Comparison of ENCODE assay signal across 37 mouse cellular contexts in the genomic region with DNA sequence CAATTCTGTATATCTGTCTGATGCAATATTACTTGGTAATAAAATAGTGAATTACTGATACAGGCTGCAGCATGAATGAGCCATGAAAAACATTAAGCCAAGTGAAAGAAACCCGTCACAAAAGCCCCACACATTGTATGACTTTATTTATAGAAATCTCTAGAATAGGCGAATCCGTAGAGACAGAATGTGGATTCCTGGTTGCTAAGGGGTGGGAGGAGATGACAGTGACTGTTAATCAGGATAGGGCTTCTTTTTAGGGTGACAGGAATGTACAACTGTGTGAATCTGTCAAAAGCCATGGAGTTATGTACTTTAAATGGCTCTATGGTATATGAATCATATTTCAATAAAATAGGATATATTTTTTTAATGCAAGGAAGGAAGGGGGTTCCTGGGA. TPM values are rescaled to one million over a fixed set of nuclear protein-coding genes. Genes with fewer than 3 reads are reported as not detected.
DNase-seq lines count a peak whose midpoint lies in the region; ATAC-seq and TF ChIP-seq lines count a peak whose summit lies in the region.
"Had no signal": no experiment of that assay in that cellular context is flagged by ENCODE, and none has a peak within 500 bp of the region (broad histone marks: within the 10 kb centered on the region; RNA-seq: fewer than 3 reads in every experiment).

No protein-coding gene starts in this region.

- peak; percentile 54; the same call in 1 of the 2 replicates for ATAC-seq in forebrain, embryonic 16.5 days
- no peak for ATAC-seq in forebrain, embryonic 13.5 days
- ATAC-seq: forebrain, embryonic 15.5 days; intestine, embryonic 16.5 days had no signal

- no peak overlapping the region for H3K4me3 ChIP-seq in forebrain, embryonic 16.5 days (replicated peaks; ENCODE audit: low read length)
- no peak overlapping the region for H3K4me3 ChIP-seq in forebrain, embryonic 13.5 days
- H3K4me3 ChIP-seq in layer of hippocampus, adult 2 months = no peak overlapping the region
- no peak overlapping the region for H3K4me3 ChIP-seq in myocyte
- H3K4me3 ChIP-seq: forebrain, embryonic 15.5 days; gastrocnemius, adult 2 months; hindbrain, embryonic 13.5 days; liver, embryonic 15.5 days had no signal

- WGBS in forebrain, embryonic 16.5 days = 75% methylated on average over 3 of the region's 3 CpGs
- WGBS in forebrain, embryonic 13.5 days = 86% methylated on average over 3 of the region's 3 CpGs

- no peaks in the 10 kb centered on the region for H3K36me3 ChIP-seq in forebrain, embryonic 16.5 days (ENCODE audit: control insufficient read depth, insufficient read depth)
- H3K36me3 ChIP-seq in forebrain, embryonic 13.5 days (ENCODE audit: poor library complexity, severe bottlenecking) = no peaks in the 10 kb centered on the region
- H3K36me3 ChIP-seq in myocyte (ENCODE audit: control insufficient read depth, insufficient read depth) = no peaks in the 10 kb centered on the region
- H3K36me3 ChIP-seq: forebrain, embryonic 15.5 days; hindbrain, embryonic 13.5 days; liver, embryonic 15.5 days had no signal

- H3K4me2 ChIP-seq in forebrain, embryonic 16.5 days (ENCODE audit: low read length) = no peak overlapping the region
- no peak overlapping the region for H3K4me2 ChIP-seq in forebrain, embryonic 13.5 days
- peak overlapping the region; percentile 25 for H3K4me2 ChIP-seq in myocyte (ENCODE audit: low read depth)
- H3K4me2 ChIP-seq: forebrain, embryonic 15.5 days; heart, embryonic 11.5 days; hindbrain, embryonic 13.5 days; liver, embryonic 15.5 days; lung, embryonic 14.5 days had no signal

- no peaks in the 10 kb centered on the region for H3K4me1 ChIP-seq in forebrain, embryonic 16.5 days (replicated peaks; ENCODE audit: control insufficient read depth, insufficient read depth, low read length)
- H3K4me1 ChIP-seq in forebrain, embryonic 13.5 days = no peaks in the 10 kb centered on the region
- H3K4me1 ChIP-seq: forebrain, embryonic 15.5 days; hindbrain, embryonic 13.5 days; liver, embryonic 15.5 days had no signal

- H3K27ac ChIP-seq in forebrain, embryonic 16.5 days (ENCODE audit: low read length) = no peak overlapping the region
- H3K27ac ChIP-seq in forebrain, embryonic 13.5 days = no peak overlapping the region
- H3K27ac ChIP-seq in layer of hippocampus, adult 2 months = 0 out of 2 replicates have a peak overlapping the region, but pooled peaks have one; percentile 25
- H3K27ac ChIP-seq: forebrain, embryonic 15.5 days; gastrocnemius, adult 2 months; hindbrain, embryonic 13.5 days; kidney, postnatal 0 days; liver, embryonic 15.5 days; stomach, postnatal 0 days had no signal

- no peaks in the 10 kb centered on the region for H3K27me3 ChIP-seq in forebrain, embryonic 16.5 days (replicated peaks; ENCODE audit: control insufficient read depth, insufficient read depth, low read length)
- no peaks in the 10 kb centered on the region for H3K27me3 ChIP-seq in forebrain, embryonic 13.5 days
- H3K27me3 ChIP-seq in myocyte (ENCODE audit: control insufficient read depth, insufficient read depth, insufficient read length) = peaks cover 24% of the 10 kb centered on the region
- H3K27me3 ChIP-seq: forebrain, embryonic 15.5 days; hindbrain, embryonic 13.5 days; liver, embryonic 15.5 days had no signal

- no peak for TF ChIP-seq POLR2A in myocyte (IDR thresholded peaks at IDR 0.05; ENCODE audit: insufficient read length, low read depth)

- no peak overlapping the region for H3ac ChIP-seq in myocyte (ENCODE audit: control insufficient read depth, insufficient read length)

- no peaks in the 10 kb centered on the region for H3K9me3 ChIP-seq in forebrain, embryonic 16.5 days (ENCODE audit: control insufficient read depth, low read length)
- no peaks in the 10 kb centered on the region for H3K9me3 ChIP-seq in forebrain, embryonic 13.5 days (replicated peaks)
- H3K9me3 ChIP-seq: forebrain, embryonic 15.5 days; hindbrain, embryonic 13.5 days; liver, embryonic 15.5 days had no signal

- peak; percentile 25 to 46 for DNase-seq in layer of hippocampus, adult 2 months (ENCODE audit: low spot score in 2 of 2)
- DNase-seq in layer of hippocampus, adult 8-10 months (ENCODE audit: low spot score in 2 of 2) = no peak
- DNase-seq in brain, adult 2 months (ENCODE audit: low read depth, low spot score) = peak; percentile 81
- DNase-seq in urinary bladder, postnatal 25 days (ENCODE audit: low spot score) = no peak
- DNase-seq: adrenal gland, adult 8-10 months; cerebellum, adult 8-10 months; cerebellum, postnatal 25 days; gastrocnemius, adult 2 months; gastrocnemius, postnatal 36 days; heart, adult 18-20 months; heart, postnatal 4 days; kidney, adult 8-10 months; kidney, postnatal 4 days; liver; lung, embryonic 14.5 days; lung, postnatal 14 days; midbrain, embryonic 14.5 days; right cerebral cortex, postnatal 4 days; thymus, adult 2 months; thymus, postnatal 36 days had no signal

- no peaks in the 10 kb centered on the region for H3K79me2 ChIP-seq in myocyte (ENCODE audit: control insufficient read depth, insufficient read depth)

- no peak overlapping the region for H3K9ac ChIP-seq in forebrain, embryonic 16.5 days (replicated peaks; ENCODE audit: low read depth, low read length)
- no peak overlapping the region for H3K9ac ChIP-seq in forebrain, embryonic 13.5 days
- H3K9ac ChIP-seq: forebrain, embryonic 15.5 days; hindbrain, embryonic 13.5 days; liver, embryonic 15.5 days; lung, embryonic 14.5 days had no signal

- no peak for TF ChIP-seq CTCF in layer of hippocampus, adult 2 months (conservative IDR thresholded peaks at IDR 0.05)

TF ChIP-seq in myocyte, 11 proteins besides CTCF, POLR2A, EP300 and RAD21:
- TF ChIP-seq REST (IDR thresholded peaks at IDR 0.05; ENCODE audit: insufficient read depth, insufficient read length) = no peak
- TF ChIP-seq SRF (IDR thresholded peaks at IDR 0.05; ENCODE audit: control insufficient read depth, insufficient read length, low read depth) = no peak
- no peak for TF ChIP-seq MYOG (IDR thresholded peaks at IDR 0.05; ENCODE audit: control insufficient read depth in 1 of 3, insufficient read depth in 1 of 3, insufficient read length in 2 of 3, low read depth in 2 of 3)
- no peak for TF ChIP-seq TCF12 (IDR thresholded peaks at IDR 0.05; ENCODE audit: insufficient read depth, poor library complexity, severe bottlenecking)
- no peak for TF ChIP-seq POLR2AphosphoS2 (IDR thresholded peaks at IDR 0.05; ENCODE audit: insufficient read length, low read depth)
- TF ChIP-seq CEBPB (IDR thresholded peaks at IDR 0.05; ENCODE audit: insufficient read depth, poor library complexity, severe bottlenecking) = no peak
- no peak for TF ChIP-seq USF1 (IDR thresholded peaks at IDR 0.05; ENCODE audit: low read depth)
- no peak for TF ChIP-seq MYOD1 (IDR thresholded peaks at IDR 0.05; ENCODE audit: control insufficient read depth in 1 of 3, insufficient read length in 2 of 3, low read depth in 2 of 3)
TF ChIP-seq in myocyte: peak in this region for 0.

RNA-seq across cellular contexts. Expression of a gene that starts 15.8 kb away (rescaled TPM):
- 10.3 and 11.0 TPM in 2 replicates for polyA plus RNA-seq in forebrain, embryonic 16.5 days (2015; fragmentation: Nextera tagmentation; extraction: Ambion mirVana)
- polyA plus RNA-seq in forebrain, embryonic 13.5 days (2015; fragmentation: Nextera tagmentation; extraction: Ambion mirVana) = 11.7 and 12.7 TPM in 2 replicates
- 10 to 100 TPM; 74.6 to 81.6 TPM for total RNA-seq in layer of hippocampus, adult 2 months (2021)
- total RNA-seq in layer of hippocampus, adult 8-10 months (2022) = 10 to 100 TPM; 61.1 to 82.5 (median 70.6) TPM
- polyA plus RNA-seq in myocyte (2012; fragmentation: generic; extraction: Trizol) = 51.9 TPM

RNA-seq across cellular contexts. Expression of a gene that starts 28.3 kb away (rescaled TPM):
- 1.3 and 1.5 TPM in 2 replicates for polyA plus RNA-seq in forebrain, embryonic 16.5 days (2015; fragmentation: Nextera tagmentation; extraction: Ambion mirVana)
- polyA plus RNA-seq in forebrain, embryonic 13.5 days (2015; fragmentation: Nextera tagmentation; extraction: Ambion mirVana) = 1.2 and 1.6 TPM in 2 replicates
- total RNA-seq in layer of hippocampus, adult 2 months (2021) = 1 to 10 TPM; 1.3 to 1.5 TPM
- total RNA-seq in layer of hippocampus, adult 8-10 months (2022) = 1 to 10 TPM; 1.2 to 2.7 (median 1.6) TPM
- not detected for polyA plus RNA-seq in myocyte (2012; fragmentation: generic; extraction: Trizol)
- total RNA-seq: CH12.LX; gastrocnemius, adult 2 months; gastrocnemius, postnatal 36 days; monocyte, adult 5-6 weeks; neutrophil, adult 5-6 weeks had no signal
- polyA plus RNA-seq: C2C12; embryonic facial prominence, embryonic 11.5 days; intestine, embryonic 16.5 days; limb, embryonic 11.5 days; liver, embryonic 15.5 days; spleen, adult 2 months had no signal

Comparison
In these comparisons a context has a peak if more than half of its experiments do, and no peak if none do; other contexts are left out.
1. DNase-seq: peak in layer of hippocampus, adult 2 months (2 of 2) and brain, adult 2 months (single experiment); none in layer of hippocampus, adult 8-10 months (0 of 2) and urinary bladder, postnatal 25 days (single experiment).